Mouse (Mus musculus) cerebellum, adult 18-20 months (tissue): ENCODE data around the gene Tedc1.

Experiments
- DNase-seq, 2 experiments: peaks; one replicate each; pipeline ENCODE4 v3.0.0; 2021

Gene Tedc1

GRCm38 (mm10) chr12:113205251-113205942 is 49.2 kb downstream of the Tedc1 start:
- no peak for DNase-seq

GRCm38 (mm10) chr12:113207737-113208136 is 51.5 kb downstream of the Tedc1 start:
- no peak for DNase-seq

GRCm38 (mm10) chr12:113210586-113211378 is 54.6 kb downstream of the Tedc1 start:
- DNase-seq = no peak

- DNase-seq = no peak
Observed at GRCm38 (mm10) chr12:113211772-113212171, 55.6 kb downstream of the Tedc1 start.

- DNase-seq = no peak
Observed at GRCm38 (mm10) chr12:113212326-113212924, 56.2 kb downstream of the Tedc1 start.

DNA sequence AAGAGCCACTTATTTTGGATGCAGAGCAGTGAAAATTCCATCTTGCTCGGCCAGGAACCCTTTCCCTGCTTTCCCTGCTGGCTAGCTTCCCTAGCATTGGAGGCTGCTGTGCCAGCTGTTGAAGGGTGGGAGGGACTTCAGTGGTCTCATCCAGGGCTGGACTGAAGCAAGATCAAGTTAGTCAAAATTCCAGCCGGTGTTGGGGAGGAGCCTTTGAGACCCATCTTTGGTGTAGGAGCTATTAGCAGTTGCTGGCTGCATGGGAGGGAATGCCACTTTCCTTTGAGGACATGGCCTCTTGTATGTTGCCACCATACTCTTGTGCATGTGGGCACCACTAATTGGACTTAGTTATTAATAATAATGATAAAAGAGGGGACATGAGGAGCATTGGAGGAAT is 57.0 kb downstream of the Tedc1 start:
- no peak for DNase-seq

DNA sequence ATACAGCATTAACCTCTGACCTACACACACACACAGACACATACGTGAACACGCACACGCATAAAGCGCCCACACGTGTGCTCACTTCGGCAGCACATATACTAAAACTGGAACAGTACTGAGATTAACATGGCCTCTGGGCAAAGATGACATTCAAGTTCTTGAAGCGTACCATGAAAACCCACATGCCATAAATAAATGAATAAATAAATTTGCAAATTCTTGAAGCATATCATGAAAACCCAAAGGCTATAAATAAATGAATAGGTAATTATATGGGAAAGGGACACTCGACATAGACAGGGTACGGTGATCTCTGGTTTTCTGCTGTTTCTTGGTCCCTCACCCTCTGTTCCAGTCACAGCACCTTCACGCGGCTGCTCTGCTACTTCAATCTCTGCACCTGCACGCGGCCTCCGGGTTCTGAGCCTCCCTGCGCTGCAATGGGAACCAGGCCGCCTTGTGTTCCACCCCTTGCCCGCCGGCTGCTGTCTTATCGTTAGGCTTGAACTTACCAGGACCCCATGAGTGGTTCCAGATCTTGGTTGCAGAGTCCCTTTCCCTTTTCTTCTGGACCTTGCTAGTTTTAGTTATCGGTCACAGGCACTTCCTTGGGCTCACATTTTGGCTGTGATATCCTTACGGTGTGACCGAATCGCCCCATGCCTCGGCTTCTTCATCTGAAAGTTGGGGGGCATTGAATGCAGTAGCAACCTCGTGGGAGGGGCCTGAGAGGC is 58.0 kb downstream of the Tedc1 start:
- DNase-seq = no peak

GRCm38 (mm10) chr12:113214972-113215666 is 58.9 kb downstream of the Tedc1 start:
- no peak for DNase-seq
